Mouse (Mus musculus) cortical plate, adult 2 months (tissue): ENCODE data around the gene Unc79. TPM values are rescaled to one million over a fixed set of nuclear protein-coding genes. Genes with fewer than 3 reads are reported as not detected.

Experiments used
- H3K27ac ChIP-seq: fragments of 200-500 bp; 2 replicates; pipeline ENCODE4 v1.5.1; 2012; ENCODE audit warnings: low read length, control low read depth, inconsistent platforms; ENCODE audit not compliant: insufficient read depth
- H3K4me1 ChIP-seq: fragments of 200-500 bp; 2 replicates; pipeline ENCODE4 v1.6.1; 2011; ENCODE audit warnings: low read length; ENCODE audit not compliant: control insufficient read depth, insufficient read depth
- H3K4me3 ChIP-seq: fragments of 200-500 bp; 2 replicates; pipeline ENCODE4 v1.5.1; 2011; ENCODE audit warnings: mild to moderate bottlenecking, low read length, control low read depth; ENCODE audit not compliant: insufficient read depth
- CTCF ChIP-seq: fragments of 200-500 bp; IDR thresholded peaks from 2 replicates; pipeline ENCODE4 v1.5.1; 2011; ENCODE audit warnings: mild to moderate bottlenecking, control low read depth, low read length; ENCODE audit not compliant: insufficient read depth; ENCODE audit errors: extremely low read depth
- POLR2A ChIP-seq: fragments of 200-500 bp; IDR thresholded peaks from 2 replicates; pipeline ENCODE4 v1.6.1; 2011; ENCODE audit warnings: mild to moderate bottlenecking, low read length, control low read depth; ENCODE audit not compliant: insufficient read depth; ENCODE audit errors: extremely low read depth
- polyA plus RNA-seq: library from polyadenylated mRNA; depleted of rRNA; stranded (reverse); fragments of >200 nt; gene quantifications from 2 replicates; pipeline ENCODE4 v1.2.3, GENCODE M21; 2012

Unc79 gene
- polyA plus RNA-seq, 1 experiment, result 40.3 TPM

- TF ChIP-seq POLR2A (0 out of 2 replicates have a peak, but pooled peaks have one; percentile 26), CTCF (no peak)
- Histone ChIP-seq H3K27ac (no peak overlapping the region), H3K4me1 (peaks cover 5% of the 10 kb centered on the region; the same call in 1 of the 2 replicates), H3K4me3 (no peak overlapping the region)
Observed at GRCm38 (mm10) chr12:103189771-103190170, 241.1 kb downstream of the Unc79 start.

DNA sequence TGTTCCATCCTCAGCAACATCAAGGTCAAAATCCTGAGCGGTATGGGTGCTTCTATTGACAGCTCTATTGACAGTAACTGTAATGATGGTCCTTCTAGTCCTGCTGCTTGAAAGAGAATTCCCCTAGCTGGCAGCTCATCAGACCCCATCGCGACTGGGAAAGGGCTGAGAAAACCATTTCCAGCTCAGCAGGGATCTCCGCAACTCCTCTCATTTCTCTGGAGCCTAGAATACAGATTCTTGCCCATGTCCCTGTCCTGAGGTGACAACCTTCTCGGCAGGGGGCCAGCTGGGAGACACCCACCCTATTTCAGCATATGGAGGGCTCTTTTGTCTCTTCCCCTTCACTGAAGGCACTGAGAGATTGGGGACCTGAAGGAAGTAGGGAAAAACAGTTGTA lies 244.3 kb downstream of the Unc79 start:
- H3K4me1 ChIP-seq, result peaks cover 8% of the 10 kb centered on the region; the same call in 1 of the 2 replicates
- TF ChIP-seq CTCF (no peak), POLR2A (no peak)
- H3K27ac ChIP-seq, result no peak overlapping the region
- no peak overlapping the region for H3K4me3 ChIP-seq

DNA sequence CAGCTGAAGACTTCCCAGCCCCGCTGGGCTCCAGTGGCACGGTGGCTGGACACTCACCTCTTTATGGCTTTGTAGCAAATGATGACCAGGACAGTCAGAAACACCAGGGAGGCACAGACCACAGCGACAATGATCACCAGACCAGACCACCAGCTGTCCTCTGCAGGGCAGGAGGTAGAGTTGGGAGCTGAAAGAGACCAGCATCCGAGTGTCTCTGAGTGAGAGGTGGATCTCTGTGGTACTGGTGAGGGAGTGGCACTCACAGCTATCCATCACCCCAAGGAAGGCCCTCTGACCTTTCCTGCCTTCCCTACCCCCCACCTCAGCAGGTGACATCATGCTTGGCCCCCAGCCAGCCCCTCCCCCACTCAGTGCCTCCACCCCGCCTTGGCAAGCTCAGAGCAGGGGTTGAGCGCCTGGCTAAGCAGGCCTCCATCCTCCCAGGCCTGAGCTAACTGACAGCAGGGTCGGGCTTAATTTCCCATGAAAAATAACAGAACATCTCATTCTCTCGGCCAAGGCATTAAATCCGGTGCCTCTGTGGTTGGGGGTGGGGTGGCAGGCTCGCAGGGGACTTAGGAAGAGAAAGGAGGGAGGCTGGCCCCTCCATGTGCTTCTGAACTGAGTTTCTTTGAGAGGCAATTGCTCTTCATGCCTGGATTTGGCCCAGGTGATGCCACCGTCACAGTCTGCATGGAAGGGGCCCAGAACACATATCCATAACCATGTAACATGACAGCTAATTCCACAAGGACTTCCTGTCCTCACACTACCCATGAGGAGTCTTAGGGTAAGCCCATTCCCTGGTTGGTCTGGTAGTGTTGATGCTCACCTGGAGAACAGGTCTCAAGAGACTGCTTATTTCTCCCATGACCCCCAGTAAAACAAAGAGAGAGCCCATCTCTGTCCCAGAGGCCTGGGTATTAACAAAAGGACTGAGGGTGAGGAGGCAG lies 254.2 kb downstream of the Unc79 start:
- Histone ChIP-seq H3K4me1 (peaks cover 3% of the 10 kb centered on the region; the same call in 1 of the 2 replicates), H3K27ac (peak overlapping the region; percentile 21; the same call in 1 of the 2 replicates), H3K4me3 (no peak overlapping the region)
- TF ChIP-seq CTCF (no peak), POLR2A (no peak)

- TF ChIP-seq POLR2A (no peak), CTCF (no peak)
- no peak overlapping the region for H3K4me3 ChIP-seq
- H3K4me1 ChIP-seq, result peaks cover 3% of the 10 kb centered on the region; the same call in 1 of the 2 replicates
- no peak overlapping the region for H3K27ac ChIP-seq
Observed at GRCm38 (mm10) chr12:103205561-103205960, 256.9 kb downstream of the Unc79 start.

DNA sequence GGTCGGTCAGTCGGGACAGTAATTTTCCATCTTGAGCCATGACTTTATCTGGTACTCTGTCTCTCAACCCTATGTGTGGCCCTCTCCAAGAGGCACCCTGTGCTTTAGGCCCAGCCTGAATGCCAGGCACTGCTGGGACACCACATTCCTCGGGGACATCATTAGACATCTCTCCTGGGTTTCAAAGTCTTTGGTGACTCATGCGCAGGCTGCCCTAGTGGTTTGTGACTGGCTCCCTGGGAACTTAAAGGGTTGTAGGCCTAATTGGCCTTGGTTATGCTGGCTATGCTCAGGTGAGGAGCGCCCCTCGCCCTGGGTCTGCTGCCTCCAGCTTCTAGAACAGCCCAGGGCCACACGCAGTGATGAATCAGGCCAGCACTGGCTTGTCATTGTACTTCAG lies 260.9 kb downstream of the Unc79 start:
- Histone ChIP-seq H3K4me3 (no peak overlapping the region), H3K4me1 (peaks cover 3% of the 10 kb centered on the region), H3K27ac (no peak overlapping the region)
- TF ChIP-seq POLR2A (no peak), CTCF (no peak)

DNA sequence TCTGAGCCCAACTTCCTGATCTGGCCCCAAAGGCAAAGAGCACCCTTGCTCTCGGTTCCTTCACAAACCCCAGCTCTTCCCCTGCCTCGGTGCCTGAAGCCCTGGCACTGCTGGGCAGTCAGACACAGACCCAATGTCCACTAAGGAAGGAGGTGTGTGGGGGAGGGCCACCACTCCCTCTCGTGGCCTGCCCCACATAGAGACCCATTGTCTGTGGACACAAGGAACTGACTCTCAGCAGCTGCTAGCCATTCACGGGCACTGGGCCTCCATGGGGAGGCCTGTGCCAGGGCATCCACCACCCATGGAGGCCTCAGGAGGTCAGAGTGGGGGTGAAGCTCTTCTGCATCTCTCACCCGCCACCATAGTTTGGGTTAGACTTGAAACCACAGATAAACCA lies 262.4 kb downstream of the Unc79 start:
- no peaks in the 10 kb centered on the region; the same call in 1 of the 2 replicates for H3K4me1 ChIP-seq
- peak overlapping the region; percentile 60; the same call in 1 of the 2 replicates for H3K27ac ChIP-seq
- TF ChIP-seq POLR2A, result no peak
- no peak for TF ChIP-seq CTCF

GRCm38 (mm10) chr12:103213591-103213990 lies 264.9 kb downstream of the Unc79 start:
- Histone ChIP-seq H3K4me1 (no peaks in the 10 kb centered on the region; the same call in 1 of the 2 replicates), H3K4me3 (no peak overlapping the region), H3K27ac (no peak overlapping the region)
- TF ChIP-seq CTCF (no peak), POLR2A (no peak)

More for the DNA sequence above, 262.4 kb downstream of the Unc79 start:
- no peak overlapping the region for H3K4me3 ChIP-seq

GRCm38 (mm10) chr12:103214270-103214669 lies 265.6 kb downstream of the Unc79 start:
- no peak overlapping the region for H3K27ac ChIP-seq
- no peaks in the 10 kb centered on the region; the same call in 1 of the 2 replicates for H3K4me1 ChIP-seq
- TF ChIP-seq CTCF, result no peak
- no peak for TF ChIP-seq POLR2A

GRCm38 (mm10) chr12:103214797-103215196 lies 266.1 kb downstream of the Unc79 start:
- H3K4me1 ChIP-seq, result no peaks in the 10 kb centered on the region; the same call in 1 of the 2 replicates
- no peak overlapping the region for H3K27ac ChIP-seq
- TF ChIP-seq POLR2A, result no peak
- TF ChIP-seq CTCF, result no peak
- no peak overlapping the region for H3K4me3 ChIP-seq

More at GRCm38 (mm10) chr12:103214270-103214669, 265.6 kb downstream of the Unc79 start:
- H3K4me3 ChIP-seq, result no peak overlapping the region
